Mouse (Mus musculus) adrenal gland, adult 2 months (tissue): ENCODE data around the gene Ncan. TPM values are rescaled to one million over a fixed set of nuclear protein-coding genes. Genes with fewer than 3 reads are reported as not detected.

ENCODE experiments used
- DNase-seq: peaks from one replicate; pipeline ENCODE4 v3.0.0; 2021
- long read RNA-seq: library from polyadenylated mRNA; stranded (forward); transcript quantifications from one replicate; pipeline ENCODE4 v2.0.0, GENCODE M21; 2021
- polyA plus RNA-seq: library from polyadenylated mRNA; depleted of rRNA; stranded (reverse); fragments of >200 nt; gene quantifications from 2 replicates; pipeline ENCODE4 v1.2.3, GENCODE M21; 2012; rRNA removed
- total RNA-seq, 2 experiments: library from RNA; stranded (reverse); gene quantifications; 2 replicates each; pipeline ENCODE4 v1.2.3; 2021

The Ncan gene
- total RNA-seq (under 1 TPM; 0.24 to 0.26 TPM), polyA plus RNA-seq (0.89 and 1.3 TPM in 2 replicates)
- long read RNA-seq: 0 reads

DNA sequence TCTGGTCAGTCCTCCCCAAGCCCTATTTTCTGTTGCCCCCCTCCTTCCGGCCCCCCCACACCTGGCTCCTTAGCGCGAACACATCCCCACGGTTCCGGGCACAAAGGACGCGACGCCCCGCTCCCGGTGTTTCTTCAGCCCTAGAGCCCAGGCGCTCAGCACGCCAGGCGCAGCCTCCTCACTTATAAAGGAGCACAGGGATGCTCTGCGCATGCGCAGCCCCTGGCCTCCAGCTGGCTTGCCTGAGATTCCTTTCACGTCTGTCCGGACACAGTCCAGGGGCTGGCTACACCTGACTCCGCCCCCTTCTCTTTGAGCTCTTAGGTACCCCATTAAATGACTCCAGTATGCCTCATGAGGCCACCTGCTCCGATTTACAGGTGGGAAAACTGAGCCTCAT lies at the start of gene Ncan:
Gene Ncan (minus strand): TSS at position 207 of the 400 bp plus-strand sequence.
- DNase-seq: peak; percentile 56

DNA sequence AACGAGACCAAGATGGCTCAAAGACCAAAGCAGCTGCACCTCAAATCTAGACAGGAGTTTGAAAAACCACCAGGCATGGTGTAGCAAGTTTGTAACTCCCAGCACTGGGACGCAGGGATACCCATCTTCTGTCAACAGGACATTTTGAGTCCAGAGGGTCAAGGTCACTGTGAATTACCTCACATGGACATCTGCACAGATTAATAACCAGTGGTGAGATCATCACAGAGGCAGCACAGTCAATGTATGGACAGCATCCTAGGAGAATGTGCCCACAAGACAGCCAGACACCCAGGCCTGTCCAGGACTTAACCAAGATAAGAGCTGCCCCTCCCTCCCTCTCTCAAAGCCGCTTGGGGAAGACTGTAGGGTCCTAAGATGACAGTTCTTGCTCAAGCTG lies 49.4 kb upstream of the Ncan start:
- no peak for DNase-seq

DNA sequence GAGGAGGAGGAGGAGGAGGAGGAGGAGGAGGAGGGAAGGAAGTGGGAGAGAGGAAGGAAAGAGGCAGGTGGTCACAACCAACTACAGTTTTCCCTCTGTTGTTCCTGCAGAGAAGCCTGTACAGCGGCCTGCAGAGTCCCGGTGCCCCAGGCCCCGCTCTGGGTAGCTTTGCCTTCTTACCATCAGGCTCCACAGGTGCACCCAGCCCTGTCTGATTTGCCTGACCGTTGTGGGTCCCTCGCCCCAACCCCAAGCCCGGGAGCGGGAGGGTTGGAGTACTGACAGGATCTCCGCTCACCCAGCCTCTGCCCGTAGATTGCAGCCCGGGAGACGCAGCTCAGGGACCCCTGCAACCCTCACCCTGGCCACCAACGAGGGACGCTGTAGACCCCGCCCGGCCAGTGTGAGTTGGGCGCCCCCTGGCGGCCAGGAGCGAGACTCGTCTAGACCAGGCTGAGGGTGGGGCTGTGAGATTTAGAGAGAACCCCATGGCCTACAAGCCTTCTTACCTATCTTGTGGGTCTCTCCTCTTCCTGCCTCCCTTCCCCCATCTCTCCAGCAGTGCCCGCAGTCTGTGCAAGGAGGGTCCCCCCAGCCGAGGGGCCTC lies 45.9 kb upstream of the Ncan start:
- peak; percentile 51 for DNase-seq

DNA sequence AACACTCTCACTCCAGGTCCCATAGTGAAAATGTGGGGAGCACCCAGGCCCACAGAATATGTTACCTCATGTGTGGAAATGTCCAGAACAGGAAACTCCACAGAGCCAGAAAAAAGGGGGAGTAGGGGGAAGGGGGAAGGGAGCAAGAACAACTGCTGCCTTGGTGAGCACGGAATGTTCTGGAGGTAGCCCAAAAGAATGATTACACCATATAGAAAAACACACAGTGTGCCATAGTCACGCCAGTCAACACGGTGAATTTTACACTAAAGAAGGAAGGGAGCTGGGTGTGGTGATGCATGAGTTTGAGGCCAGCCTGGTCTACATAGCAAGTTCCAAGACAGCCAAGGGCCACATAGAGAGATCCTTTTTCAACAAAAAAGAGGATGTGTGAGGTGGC lies 42.6 kb upstream of the Ncan start:
- DNase-seq: no peak

DNA sequence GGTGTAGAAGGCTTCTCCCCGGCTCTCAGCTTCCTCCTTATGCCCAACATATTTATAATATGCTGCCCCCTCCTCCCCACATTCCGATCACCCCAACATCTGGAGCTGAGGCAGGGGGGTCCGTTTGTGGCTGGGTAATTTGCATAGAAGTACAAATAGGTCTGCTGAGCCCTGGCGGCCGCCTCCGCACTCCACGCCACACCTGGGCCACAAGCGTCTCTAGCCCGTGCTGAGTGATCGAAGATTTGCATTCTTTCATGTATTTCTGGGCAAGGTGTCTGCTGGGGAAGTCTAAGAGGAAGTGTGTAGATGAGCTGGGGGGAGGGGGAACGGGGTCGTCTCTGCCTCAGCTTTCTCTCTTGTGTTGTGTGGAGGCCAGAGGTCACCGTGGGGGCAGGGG lies 39.3 kb upstream of the Ncan start:
- DNase-seq: no peak

DNA sequence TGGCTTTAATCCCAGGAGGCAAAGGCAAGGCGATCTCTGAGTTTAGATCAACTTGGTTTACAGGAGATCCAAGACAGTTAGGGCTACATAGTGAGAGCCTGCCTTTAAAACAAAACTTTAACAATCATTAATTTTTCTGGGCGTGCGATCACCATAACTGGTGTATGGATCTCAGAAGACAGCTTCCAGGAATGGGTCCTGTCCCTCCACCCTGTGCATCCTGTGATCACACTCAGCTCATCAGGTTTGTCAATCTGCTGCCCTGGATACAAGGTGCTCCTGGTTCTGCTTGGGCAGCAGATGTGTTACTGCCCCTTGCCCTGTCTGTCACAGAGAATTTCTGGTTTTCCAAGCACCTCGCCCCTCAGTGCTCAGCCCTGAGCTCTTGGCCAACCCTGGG lies 38.5 kb upstream of the Ncan start:
- DNase-seq: no peak

DNA sequence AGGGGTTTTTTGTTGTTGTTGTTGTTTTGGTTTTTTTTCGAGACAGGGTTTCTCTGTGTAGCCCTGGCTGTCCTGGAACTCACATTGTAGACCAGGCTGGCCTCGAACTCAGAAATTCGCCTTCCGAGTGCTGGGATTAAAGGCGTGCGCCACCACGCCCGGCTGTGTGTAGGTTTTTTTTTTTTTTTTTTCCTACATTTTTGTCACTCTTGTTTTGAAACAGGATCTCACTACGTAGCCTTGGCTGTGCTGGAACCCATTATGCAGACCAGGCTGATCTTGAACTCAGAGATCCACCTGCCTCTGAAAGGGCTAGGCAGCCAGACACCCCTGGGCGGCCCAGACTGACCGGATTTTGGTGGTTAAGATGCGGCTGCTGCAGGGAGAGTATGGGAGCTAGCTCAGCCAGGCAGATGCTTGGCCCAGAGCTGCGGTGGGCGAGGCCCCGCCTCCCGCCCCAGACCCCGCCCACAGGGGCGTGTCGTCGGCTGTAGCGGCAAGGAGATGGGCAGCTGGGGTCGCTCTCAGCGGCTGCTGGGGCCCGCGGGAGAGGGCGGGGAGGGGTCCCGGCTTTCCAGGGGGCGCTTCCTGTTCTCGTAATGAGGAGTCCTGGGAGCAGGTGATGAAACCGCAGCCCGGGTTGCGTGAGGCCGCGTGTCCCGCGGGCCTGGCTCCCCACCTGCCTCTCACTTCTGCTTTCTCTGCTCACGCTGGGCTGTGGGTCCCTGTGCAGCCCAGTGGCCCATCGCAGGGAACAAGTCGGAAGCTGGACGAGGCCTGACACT lies 37.6 kb upstream of the Ncan start:
- DNase-seq: peak; percentile 80

DNA sequence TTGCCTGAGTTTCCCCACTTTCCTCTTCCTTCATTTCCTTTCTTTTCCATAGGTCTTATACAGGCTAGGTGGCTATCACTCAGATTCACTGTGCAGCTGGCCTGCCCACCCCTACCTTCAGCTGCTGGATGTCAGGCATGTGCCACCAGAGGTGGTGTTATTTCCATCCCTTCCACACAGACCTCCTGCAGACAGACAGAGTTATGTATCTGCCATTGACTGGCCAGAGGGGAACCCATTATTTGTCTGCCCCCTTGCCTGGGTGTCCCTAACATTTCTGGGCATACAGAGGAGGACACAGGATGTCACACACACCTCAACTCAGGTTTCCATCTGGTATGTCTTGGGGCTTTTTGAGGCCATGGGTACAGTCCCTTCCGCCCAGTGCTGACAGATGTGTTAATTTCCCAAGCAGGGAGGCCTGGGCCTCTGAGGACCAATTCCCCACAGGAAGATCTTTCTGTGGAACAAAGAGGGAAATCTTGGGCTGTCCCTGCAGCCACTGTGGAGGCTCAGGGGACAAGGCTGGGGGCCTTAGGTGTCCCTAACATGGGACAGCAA lies 36.6 kb upstream of the Ncan start:
- no peak for DNase-seq

DNA sequence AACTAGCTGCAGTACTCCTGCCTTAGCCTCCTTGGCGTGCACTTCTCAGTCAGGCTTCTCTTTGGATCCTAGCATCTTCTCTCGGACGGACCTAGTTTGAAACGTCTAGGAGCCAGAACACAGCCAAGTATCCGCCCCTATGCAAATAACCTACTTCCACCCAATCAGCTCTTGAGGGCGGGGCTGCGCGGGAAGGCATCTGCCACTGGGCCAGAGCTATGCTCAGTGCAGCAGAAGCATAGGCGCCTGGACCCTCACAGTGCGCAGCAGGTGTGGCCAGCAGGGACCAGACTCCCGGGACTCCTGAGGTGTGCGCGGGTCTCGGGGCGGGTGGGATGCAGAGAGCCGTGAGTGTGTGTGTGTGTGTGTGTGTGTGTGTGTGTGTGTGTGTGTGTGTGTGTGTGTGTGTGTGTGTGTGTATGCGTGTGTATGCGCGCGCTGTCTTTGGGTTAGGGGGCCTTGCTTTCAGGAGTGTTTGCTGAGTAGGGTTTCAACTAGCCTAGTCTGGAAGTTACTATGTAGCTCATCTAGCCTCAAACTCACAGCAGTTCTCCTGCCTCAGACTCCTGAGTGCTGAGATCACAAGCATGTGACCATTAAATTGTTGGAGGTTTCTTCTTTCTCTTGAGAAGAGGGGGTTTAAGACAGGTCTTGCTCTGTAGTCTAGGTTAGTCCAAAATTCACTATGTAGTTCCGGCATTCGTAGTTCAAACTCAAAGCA lies 32.0 kb upstream of the Ncan start:
- peak; percentile 80 for DNase-seq

DNA sequence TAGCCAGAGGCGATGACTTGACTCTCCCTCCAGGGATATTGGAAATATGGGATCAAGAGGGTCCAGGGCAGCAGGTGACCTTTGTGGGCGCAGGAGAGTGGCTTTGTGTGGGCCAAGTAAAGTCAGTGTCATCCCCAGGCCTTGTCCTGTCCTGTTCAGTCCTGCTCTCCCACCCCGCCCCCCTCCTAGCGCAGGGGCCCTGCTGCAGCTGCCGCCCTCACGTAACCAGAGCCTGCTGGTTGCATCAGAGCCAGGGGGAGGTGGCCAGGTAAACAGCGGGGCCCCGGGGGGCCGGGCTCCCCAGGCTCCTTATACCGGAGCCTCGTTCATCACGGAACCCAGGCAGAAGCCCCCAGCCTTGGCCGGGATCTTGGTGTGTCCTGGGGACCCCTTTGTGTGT lies 29.5 kb upstream of the Ncan start:
- no peak for DNase-seq

DNA sequence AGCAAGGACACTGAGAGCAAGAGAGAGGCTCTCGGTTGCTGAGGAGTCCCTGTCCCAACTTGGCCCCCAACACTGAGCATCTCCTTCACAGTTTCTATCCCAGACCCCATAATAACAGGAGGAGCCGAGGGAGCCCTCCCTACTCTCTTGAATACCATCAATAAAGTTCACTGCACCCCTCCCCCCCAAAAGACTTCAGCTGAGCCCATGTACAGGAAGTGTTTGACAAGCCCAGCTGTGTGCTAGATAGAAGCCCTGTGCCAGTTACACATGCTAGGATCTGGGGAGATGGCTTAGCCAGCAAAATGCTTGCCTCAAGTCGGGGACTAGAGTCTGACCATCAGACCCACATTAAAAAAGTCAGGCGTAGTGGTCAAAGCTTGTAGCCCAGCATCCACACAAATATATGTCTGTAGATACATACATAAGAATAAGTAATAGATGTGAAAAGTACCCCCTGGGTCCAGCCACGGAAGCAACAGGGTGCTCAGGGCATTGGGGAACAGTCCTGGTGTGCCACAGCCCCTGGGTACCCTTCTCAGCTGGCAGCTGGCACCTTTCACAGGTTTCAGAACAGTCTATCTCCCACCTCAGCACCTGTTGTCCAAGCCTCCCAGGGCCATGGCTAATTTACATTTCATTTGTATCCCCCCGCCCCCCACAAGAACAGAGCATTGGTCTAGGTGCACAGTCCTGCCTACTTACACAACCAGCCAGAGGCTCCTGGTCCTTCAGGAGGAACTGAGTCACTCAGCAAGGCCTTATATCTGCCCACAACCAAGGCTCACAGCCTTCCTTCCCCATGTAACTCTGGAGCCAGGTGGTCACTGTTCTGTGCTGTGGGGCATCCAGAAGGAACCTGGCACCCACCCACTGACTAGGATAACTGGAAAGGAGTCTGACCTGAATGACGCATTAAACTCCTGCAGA lies 27.3 kb upstream of the Ncan start:
- DNase-seq: no peak

DNA sequence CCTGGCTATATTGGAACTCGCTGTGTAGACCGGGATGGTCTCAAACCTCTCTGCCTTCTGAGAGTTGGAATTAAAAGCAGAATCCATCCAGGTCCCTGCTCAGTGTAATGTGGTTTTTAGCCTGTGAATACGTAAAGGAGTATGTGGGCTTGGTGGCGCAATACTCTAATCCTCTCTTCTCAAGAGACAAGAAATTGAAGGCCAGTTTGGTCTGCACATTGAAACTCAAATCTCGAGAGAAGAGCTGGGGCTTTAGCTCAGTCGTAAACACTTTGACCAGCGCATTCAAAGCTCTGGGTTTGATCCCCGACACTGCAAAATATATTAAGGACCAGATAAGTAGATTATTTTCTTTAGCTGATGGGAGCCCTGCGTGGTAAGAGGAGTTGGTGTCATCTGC lies 19.3 kb upstream of the Ncan start:
- no peak for DNase-seq

DNA sequence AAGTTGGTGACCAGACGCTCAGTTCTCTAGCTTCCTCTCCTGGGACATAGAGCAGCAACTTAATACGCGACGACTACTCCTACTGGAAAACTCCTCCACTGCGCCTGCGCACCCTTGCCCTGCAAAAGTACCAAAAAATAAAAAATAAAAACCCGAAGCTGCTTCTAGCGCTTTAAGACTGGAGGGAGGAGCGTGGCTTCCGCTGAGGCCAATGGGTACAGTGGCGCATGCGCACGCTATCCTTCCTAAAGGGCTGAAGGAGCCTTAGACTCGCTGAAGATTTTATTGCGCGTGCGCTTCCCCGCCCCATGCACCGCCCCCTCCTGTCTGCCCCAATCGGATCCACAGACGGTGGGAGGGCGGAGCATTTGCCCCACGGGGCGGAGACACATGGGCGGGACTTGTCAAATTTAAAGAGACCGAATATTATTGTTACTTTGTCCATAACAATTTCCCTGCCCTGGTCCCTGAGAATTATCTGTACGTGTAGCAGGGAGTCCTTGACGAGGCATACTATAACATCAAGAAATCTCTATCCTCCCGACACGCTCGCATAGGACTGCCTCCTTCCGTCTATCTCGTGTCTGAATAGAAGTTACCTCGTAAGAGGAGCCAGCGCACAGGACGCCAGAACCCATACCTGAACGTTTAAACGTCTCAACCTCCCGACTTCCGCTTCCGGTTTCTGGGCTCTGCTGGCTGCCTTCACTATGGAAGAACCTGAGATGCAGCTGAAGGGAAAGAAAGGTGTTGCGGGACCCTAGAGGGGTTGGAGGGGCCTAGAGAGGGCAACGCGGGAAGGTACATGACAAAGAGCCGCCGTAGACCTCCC lies 18.6 kb upstream of the Ncan start, which contains the start of the genes Rfxank, Borcs8 and Mef2b:
Gene Rfxank (minus strand): TSS at position 129 of the 832 bp plus-strand sequence.
Gene Borcs8 (plus strand): TSS at position 474 of the 832 bp plus-strand sequence.
Gene Mef2b (plus strand): TSS at position 686 of the 832 bp plus-strand sequence.
- peak; percentile 99 for DNase-seq

DNA sequence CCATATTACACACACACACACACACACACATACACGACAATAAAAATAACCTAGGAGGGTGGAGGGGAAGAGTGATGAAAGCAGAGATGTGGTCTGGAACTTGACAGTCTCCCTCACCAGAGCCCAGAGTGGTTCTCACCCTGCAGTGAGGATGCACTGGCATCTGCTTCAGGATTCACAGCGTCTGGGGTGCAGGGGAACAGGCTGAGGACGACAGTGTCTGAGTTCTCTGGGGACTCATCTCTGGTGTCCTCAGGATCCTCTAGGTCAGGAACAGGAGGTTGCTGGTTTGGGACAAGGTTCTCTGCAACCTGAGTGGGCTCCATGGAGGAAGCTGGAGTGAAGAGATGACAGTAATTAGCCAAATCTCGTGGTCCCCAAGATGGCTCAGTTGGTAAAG lies 17.2 kb upstream of the Ncan start:
- no peak for DNase-seq

DNA sequence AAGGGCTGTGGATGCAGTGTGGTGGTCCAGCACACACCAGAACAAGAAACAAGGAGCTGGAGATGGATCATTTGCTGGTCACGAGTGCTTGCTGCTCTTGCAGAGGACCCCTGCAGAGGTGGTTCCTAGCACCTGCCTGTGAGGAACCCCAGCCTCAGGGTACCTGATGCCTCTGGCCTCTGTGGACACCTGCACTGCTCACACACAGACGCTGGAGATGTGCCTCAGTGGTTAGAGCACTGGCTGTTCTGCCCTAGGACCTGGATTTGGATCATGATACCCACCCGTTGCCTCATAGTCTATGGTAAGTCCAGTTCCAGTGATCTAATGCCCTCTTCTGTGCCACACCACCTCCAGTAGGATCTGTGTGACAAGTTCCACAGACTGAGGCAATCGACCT lies 15.9 kb upstream of the Ncan start:
- DNase-seq: no peak

DNA sequence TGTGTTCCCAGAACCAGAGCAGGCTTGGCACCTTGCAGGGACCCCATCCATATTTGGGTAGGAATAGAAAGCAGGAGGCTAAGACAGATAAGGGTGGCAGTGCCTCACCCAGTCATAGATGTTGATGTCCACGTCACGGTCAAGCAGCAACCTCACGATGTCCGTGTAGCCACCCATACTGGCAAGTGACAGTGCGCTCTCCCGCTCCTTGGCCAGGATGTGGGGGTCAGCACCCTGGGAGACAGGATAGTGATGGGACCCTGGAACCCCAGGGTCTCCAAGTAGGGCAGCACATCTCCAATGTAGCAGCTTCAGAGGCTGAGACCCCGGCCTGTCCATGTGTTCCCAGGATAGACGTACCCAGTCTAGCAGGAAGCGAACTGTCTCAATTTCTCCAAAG lies 14.3 kb upstream of the Ncan start:
- DNase-seq: no peak

DNA sequence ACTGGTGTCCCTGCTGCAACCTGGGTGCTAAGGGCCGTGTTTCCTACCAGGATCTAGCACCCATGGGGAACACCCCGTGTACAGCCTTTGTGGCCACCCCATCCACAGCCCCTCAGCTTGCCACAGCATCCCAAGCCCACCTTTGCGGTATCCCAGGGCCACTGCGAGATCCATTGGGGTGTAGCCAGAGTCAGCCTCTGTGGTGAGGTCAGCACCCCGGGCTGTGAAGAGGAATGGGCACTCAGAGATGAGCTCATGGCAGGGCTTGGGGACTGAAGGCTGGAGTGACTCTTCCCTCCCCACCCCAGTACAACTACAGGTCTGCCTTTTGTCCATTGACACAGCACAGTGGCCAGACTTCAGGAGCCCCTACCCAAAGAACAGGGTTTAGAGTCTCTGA lies 13.4 kb upstream of the Ncan start:
- DNase-seq: no peak

DNA sequence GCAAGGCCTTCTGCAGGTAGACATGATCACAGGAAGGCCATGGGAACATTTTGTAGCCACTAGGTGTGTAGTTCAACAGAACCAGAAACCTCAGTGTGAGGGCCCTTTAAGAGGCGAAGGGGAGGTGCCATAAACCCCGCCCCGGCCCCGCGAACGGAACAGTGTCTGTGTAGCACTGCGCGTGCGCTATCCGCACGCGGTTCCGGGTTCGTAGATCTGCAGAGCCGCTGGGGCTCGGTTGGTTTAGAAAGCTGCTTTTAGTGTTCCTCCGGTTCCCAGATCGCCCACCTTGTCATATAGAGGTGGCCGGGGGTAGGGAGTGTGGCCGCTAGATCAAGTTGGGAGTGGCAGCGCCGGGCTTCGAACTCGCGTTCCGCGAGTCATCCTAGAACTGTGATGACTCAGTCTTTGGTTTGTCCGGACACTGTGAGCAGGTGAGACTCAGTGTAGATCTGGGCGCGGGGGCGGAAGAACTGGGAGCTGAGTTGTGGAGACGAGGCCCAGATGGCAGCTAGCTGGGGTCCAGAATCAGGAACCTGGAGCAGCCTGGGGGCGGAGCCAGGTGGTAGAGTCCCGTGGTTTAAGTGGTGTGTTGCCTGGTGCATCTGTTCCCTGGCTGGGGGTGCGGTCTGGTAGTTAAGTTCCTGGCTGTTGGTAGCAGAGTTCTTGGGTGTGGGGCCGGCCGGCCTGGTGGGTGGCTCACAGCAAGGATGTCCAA lies 10.7 kb upstream of the Ncan start, which contains the start of gene Nr2c2ap:
Gene Nr2c2ap (plus strand): TSS at position 168 of the 718 bp plus-strand sequence.
- DNase-seq: peak; percentile 88

DNA sequence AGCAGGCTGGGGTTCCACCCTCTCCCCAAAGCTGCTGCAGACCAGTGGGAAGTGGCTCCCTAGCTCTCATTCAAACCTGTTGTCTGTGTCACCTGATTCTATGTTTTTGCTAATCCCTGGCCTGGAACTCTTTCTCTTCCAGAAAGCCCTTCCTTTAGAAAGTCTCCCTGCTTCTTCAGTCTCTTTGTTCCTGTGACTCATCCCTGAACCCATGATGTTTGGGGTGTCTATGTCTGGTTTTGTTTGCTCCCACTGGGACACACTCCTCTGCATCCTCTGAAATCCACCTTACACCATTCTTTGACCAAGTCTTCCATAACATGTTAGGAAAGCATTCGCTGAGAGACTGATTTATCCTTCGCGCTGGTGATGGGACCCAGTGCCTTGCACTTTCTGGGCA lies 9.4 kb upstream of the Ncan start:
- no peak for DNase-seq
